Mouse (Mus musculus) skeletal muscle tissue, adult 2 months (tissue): ENCODE data around the gene Prickle2.

Experiments used
- DNase-seq: peaks from one replicate; pipeline ENCODE4 v3.0.0-alpha.2; 2012; ENCODE audit warnings: low read depth, low spot score

The Prickle2 gene

DNA sequence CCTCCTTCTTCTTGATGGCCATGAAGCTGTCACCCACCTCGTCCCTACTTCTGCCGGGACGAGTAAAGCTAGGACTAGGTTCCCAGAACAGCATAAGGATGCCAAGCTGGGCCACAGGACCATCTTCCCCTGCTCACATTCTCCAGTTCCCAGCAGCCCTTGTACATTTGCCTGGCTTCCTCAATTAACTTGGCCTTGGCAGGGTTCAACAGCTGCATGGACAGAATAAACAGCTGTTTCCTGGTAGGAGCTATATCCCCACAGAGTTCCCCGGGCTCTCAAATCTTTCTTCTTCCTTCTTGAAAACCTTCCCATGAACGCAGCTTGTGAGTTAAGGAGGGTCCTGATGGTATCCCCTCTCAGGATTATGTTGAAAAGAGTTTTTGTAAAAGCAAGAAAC, 317.3 kb downstream of the Prickle2 start:
- peak; percentile 7 for DNase-seq

DNA sequence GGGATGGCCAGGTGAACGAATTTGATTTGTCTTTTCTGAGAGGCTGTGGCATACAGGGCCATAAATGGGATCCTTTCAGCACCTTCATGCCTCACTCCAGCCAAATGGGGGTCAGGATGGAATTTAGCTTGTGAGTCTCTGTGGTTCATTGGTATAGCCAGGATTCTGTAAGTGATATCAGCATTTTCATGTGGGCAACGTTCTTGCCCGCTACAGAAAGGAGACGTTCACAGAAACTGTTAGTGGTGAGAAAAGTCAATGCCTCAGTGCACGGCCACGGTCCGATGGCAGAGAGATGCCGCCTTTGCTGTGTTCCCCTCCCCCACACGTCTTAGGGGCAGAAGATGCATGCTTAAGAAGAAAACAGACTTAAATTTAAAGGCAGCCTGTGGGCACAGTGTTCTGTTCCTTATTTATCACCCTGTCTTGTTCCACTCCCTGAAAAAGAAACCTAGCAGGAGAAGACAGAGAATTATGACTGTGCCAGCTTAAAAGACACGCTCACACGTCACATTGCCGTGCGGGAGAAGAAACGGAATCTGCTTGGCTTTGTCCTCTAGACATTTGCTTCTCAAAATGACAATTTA, 322.7 kb downstream of the Prickle2 start:
- DNase-seq, result no peak

DNA sequence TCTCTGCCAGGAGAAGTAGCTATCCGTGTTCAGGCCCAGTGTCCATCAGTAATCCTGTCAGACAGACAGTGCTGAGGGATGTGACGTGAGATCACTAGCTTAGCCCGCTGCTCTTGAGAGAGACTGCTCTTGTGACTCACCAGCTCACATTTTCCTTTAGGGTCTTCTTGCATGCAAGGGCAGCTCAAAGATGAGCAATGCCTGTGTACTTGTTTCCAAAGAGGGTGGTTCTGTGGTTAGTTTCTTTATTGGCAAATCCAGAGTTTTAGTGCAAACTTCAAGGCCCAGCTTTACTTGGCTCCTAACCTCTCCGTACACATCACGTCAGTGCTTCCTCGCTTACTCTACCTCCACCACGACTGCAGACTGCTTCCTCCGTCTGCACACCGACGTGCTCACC, 324.9 kb downstream of the Prickle2 start:
- peak; percentile 1 for DNase-seq

DNA sequence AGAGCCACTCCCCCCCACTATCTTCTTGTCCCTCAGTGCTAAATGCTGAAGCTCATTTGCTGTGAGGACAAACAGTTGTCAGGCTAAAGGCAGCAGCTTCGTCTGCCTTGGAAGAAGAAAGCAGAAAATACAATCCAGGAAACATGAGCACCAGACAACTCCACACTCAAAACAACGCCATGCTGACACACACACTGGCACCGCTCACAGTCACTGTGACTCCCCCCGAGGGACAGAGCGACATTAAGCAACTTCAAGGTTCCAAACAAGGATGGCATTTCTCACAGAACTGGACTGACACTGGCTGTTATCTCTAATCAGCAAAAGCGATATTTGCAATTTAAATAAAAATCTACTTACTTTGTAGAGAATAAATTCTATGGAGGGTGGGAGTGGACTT, 331.1 kb downstream of the Prickle2 start:
- no peak for DNase-seq

DNA sequence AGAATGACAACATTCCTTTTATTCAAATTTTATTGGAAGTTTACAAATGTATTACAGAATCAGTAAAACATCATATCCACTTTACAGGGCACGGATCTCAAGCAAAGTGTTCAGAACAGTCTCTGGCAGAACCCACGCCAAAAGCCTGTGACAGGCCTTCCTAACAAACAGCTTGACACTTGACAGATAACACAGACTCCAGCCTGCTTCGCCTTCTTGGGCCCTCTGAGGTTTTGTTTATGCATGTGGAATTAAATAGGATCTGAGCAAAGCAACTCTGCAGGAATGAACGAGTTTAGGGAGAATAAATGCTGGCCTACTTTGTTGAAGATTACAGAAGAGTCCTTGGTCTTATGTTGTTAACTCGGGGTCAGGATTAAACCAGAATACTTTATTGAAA, 335.1 kb downstream of the Prickle2 start:
- DNase-seq, result no peak

DNA sequence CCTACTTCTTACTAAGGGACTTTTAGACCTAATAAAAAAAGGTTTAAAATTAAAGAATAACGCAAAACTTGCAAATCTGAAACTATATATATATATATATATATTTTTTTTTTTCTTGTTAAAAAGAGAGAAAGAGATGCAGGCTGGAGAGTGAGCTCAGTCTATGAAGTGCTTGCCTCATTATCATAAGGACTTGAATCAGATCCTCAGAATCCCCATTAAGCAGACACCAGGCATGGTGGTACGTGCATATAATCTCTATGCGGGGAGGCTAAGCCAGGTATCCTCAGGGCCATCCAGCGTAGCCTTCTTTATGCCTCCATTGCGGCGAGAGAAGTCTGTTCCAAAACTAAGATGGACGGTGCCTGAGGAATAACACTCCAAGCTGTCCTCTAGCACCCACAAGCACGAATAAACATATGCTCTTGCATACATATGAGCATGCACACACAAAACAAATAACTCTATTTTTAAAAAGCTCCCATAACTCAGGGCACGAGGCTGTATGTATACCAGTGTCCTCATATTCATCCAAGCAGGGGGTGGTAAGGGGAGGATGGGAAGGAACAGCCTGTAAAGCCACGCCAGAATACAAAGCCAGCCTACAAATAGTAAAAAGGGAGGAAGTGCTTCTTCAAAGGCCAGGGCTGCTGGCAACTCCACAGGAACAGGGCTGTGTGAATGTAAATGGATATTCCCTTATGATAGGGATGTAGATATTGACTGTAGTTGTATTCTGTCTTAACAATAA, 358.5 kb downstream of the Prickle2 start:
- no peak for DNase-seq

DNA sequence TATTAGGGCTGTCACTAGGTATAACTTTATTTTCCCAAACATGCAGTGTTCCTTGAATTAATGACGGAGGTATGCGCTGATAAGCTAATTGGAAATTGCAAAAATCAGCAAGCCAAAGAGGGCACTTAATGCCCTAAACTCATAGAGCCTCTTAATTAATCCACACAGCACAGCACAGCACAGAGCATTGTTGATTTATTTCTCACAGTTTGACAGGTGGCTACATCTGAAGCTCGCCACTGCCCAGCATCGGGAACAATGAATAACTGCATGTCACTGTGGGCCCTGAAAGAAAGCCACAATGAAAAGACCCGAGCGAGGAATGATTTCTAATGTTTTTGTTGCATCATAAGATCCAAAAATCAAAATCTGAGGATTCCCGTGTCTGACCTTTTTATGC, 359.2 kb downstream of the Prickle2 start:
- DNase-seq, result no peak

DNA sequence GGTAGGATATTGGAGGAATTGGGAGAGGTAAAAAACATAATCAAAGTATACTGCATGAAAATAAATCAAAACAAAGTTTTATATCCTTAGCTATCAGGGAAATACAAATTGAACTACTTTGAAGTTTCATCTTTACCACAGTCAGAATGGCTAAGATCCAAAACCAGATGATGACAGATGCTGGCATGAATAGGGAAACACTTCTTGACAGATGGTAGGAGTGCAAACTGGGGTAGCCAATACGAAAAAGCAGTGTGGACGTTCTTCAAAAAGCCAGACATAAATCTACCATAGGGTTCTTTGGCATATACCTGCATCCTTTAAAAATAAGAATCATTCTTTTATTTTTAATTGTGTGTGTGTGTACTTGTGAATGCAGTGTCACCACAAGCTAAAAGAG, 360.8 kb downstream of the Prickle2 start:
- DNase-seq, result no peak

DNA sequence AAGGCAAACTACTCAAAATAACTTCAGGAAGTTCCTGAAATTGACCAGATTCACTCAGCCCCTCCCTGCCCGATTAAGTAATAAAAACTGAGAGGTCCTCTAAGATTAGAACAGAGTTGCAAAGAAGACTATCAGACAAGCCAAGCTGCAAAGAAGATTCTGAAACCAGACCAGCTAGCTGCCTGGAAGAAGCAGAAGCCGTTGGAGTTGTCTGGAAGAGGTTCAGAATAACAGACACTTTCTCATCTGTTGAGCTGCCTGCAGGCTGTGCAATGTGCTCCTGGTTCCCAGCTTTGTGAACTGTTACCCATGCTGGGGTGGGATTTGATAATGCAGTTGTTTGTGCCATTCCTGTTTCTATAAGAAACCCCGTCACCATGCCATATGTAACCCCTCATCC, 361.4 kb downstream of the Prickle2 start:
- DNase-seq, result no peak
